Mouse (Mus musculus) retina, postnatal 7 days (tissue): Measurements from ENCODE around the gene Olfr881.

ENCODE experiments used
- DNase-seq: peaks from one replicate; pipeline ENCODE4 v3.0.0-alpha.2; 2012; ENCODE audit warnings: low read depth, low spot score

The Olfr881 gene

DNA sequence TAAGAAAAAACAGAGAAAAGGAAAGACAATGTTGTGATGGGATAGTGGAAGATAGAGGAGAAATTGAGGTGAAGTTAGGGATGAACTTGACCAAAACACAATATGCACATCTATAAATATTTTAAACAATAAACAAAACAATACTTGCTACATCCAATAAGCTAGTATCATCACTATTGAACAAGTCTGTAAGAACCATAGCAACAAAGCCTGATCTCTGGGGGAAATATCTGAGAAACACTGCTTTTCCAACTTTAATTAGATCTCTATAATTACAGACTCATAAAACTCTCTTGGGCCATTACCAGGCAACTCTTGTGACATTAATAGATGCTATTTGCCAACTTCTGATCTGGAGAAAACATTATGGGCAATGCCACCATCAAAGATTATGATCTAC is at the start of gene Olfr881:
Gene Olfr881 (plus strand): TSS at position 301 of the 400 bp plus-strand sequence.
- DNase-seq: no peak

DNA sequence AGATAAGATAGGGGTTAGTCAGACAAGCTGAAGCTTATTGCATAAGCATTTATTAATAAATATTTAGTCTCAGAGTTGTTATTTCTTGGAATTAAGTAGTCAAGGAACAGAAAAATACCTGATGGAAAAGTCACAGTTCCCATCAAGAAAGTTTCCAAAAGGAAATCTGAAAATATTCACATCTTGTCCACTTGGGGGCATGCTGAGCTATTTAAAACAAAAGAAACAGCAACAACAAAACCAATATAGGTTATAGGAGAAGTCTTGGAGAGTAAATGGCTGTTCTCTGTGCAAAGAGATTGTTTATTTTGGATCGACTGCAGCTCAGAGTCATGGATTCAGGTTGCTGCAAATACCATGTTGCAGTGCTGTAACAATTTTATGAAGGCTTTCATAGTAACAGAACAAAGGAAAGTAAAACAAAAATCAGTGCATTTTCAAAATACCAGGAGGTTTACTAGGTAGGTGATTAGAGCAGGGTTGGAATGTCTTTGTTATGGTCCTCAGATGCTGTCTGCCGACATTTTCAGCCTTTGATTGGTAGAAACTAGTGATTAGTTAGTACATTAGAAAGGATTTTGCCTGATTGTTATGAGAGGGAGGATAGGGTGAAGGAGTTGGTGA is 7.1 kb downstream of the Olfr881 start:
- DNase-seq: no peak

DNA sequence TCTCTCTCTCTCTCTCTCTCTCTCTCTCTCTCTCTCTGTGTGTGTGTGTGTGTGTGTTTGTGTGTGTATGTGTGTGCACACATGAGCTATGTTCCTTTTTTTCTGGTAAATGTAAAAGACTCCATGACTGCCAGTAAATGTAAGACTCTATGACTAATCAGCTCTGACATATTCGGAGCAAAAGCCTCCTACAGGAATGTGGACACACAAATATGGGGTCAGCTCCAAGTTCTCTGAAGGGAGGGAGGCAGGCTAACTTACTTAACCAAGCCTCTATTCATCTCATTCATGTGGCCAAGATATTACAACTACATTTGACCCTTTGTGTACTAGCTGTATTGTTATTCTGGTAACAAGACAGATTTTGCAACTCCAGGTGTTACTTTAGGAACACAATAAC is 8.4 kb downstream of the Olfr881 start:
- DNase-seq: no peak

DNA sequence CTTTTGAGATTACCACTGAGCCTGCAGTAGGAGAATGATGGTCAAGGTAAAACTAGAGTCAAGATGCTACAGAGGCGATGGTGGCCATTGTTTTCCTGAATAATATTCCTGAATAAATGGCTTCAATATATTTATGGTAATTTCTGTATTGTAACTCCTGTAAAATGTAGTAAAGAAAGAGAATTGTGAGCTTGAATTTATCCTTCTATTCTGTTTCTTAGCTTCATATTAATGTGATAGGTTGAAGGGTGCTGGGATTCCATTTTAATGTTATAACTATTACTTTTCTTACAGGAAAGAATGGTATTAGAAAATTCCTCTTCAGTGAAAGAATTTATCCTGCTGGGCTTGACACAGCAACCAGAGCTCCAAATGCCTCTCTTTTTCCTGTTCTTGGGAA is 33.9 kb downstream of the Olfr881 start, which contains the start of gene Olfr883:
Gene Olfr883 (plus strand): TSS at position 301 of the 400 bp plus-strand sequence.
- DNase-seq: no peak
